33 mouse cellular contexts compared by ENCODE assay signal in genomic region chr10:117407734-117408288, GRCm38 (mm10).
"Had no signal": no experiment of that assay in that cellular context is flagged by ENCODE, and none has a peak within 500 bp of the region (broad histone marks: within the 10 kb centered on the region; RNA-seq: fewer than 3 reads in every experiment).

No protein-coding gene starts in this region.

- H3K4me1 ChIP-seq: hindbrain, embryonic 15.5 days; intestine, embryonic 15.5 days had no signal

- H3K9me3 ChIP-seq: heart, embryonic 12.5 days; heart, embryonic 13.5 days; heart, embryonic 15.5 days; hindbrain, embryonic 10.5 days; hindbrain, embryonic 12.5 days; hindbrain, embryonic 15.5 days; intestine, embryonic 15.5 days; kidney, embryonic 15.5 days had no signal

- H3K4me3 ChIP-seq: heart, embryonic 12.5 days; heart, embryonic 13.5 days; heart, embryonic 15.5 days; hindbrain, embryonic 10.5 days; hindbrain, embryonic 12.5 days; hindbrain, embryonic 15.5 days; intestine, embryonic 15.5 days; kidney, embryonic 15.5 days; layer of hippocampus, adult 2 months; left cerebral cortex, adult 2 months had no signal

- H3K9ac ChIP-seq: heart, embryonic 12.5 days; heart, embryonic 13.5 days; heart, embryonic 15.5 days; hindbrain, embryonic 12.5 days; hindbrain, embryonic 14.5 days; hindbrain, embryonic 15.5 days; intestine, embryonic 15.5 days; kidney, embryonic 15.5 days had no signal

- H3K4me2 ChIP-seq: heart, embryonic 11.5 days; heart, embryonic 12.5 days; heart, embryonic 13.5 days; heart, embryonic 15.5 days; hindbrain, embryonic 12.5 days; hindbrain, embryonic 14.5 days; hindbrain, embryonic 15.5 days; intestine, embryonic 15.5 days; kidney, embryonic 15.5 days had no signal

- H3K27ac ChIP-seq: heart, embryonic 13.5 days; heart, embryonic 15.5 days; hindbrain, embryonic 10.5 days; hindbrain, embryonic 12.5 days; hindbrain, embryonic 14.5 days; hindbrain, embryonic 15.5 days; hindbrain, postnatal 0 days; intestine, embryonic 15.5 days; kidney, embryonic 15.5 days; kidney, postnatal 0 days; layer of hippocampus, adult 2 months; left cerebral cortex, adult 2 months had no signal

- H3K27me3 ChIP-seq: heart, embryonic 12.5 days; heart, embryonic 15.5 days; hindbrain, embryonic 12.5 days; hindbrain, embryonic 15.5 days; intestine, embryonic 15.5 days; kidney, embryonic 15.5 days had no signal

- ATAC-seq: hindbrain, embryonic 16.5 days; hindbrain, postnatal 0 days; inflammation-experienced regulatory T-cells, adult 6 months; intestine, embryonic 15.5 days; intestine, embryonic 16.5 days; intestine, postnatal 0 days had no signal

- DNase-seq: heart, postnatal 10 days; heart, postnatal 14 days; heart, postnatal 36 days; kidney, adult 11 months; kidney, adult 18-20 months; kidney, adult 2 months; kidney, adult 8-10 months; kidney, adult 9 months; kidney, postnatal 10 days; kidney, postnatal 14 days; kidney, postnatal 25 days; kidney, postnatal 36 days; kidney, postnatal 4 days; layer of hippocampus, adult 9-11 months; layer of hippocampus, postnatal 36 days had no signal

- H3K36me3 ChIP-seq: heart, embryonic 12.5 days; heart, embryonic 13.5 days; heart, embryonic 15.5 days; hindbrain, embryonic 10.5 days; hindbrain, embryonic 12.5 days; hindbrain, embryonic 15.5 days; intestine, embryonic 15.5 days; kidney, embryonic 15.5 days had no signal
